Mouse (Mus musculus): ENCODE results near the gene Pitpnm2.
A peak's percentile ranks its signal among the peaks of the same experiment; 100 is the strongest.

The Pitpnm2 gene

DNA sequence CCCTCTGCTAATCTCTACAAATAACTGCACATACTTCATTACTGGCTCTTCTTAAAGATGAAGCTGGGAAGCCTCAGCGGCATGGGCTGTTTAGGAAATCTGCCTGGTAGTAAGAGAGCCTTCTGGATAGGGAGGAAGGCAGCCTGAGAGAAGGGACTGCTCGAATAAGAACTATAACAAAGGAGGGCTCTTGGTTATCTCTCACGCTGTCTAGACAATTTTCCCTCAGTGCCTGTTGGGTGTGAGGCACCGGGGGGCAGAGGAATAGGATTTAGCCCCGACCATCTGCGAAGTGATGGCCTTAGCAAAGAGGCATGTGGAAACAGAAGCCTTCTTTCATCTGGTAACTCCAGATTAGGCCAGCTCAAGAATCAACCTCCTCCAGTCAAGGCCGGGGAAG, 2.3 kb downstream of the Pitpnm2 start:
- DNase-seq = no peak

DNA sequence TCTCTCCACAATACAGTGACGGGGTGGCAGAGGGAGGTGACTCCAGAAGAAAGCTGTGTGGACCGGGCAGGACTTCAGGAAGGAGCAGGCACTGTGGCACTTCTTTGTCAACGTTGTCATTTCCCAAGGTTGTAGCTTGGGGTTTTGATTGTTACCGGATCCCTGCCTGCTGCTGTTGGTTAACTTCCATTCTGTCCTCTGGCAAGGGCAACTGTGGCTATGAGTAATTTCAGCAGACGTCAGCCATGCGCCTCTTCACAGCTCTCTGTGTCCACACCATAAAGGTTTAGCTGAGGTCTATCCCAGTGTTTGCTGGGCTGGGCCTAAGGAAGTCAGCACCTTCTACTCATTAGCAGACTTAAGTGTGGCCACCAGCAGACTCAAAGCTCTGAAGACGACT, 4.7 kb downstream of the Pitpnm2 start:
- DNase-seq = no peak

DNA sequence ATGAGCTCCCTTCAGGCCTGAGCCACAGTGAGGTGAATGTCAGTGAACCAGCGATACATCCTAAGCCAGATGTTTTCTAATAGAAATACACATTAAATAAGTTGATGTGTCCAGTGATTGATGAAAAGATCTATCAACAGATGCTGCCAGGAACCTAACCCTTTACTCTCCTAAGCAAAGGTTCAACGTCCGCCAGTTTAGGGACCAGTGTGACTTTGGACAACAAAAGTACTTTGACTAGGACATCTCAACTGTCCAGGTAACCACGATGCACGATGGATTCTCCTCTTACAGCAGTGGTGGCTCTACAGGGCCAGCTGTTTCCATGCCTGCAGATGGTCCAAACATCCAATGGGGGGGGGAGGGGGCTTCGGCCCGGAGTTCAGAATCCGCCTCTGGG, 5.1 kb downstream of the Pitpnm2 start:
- DNase-seq = no peak

DNA sequence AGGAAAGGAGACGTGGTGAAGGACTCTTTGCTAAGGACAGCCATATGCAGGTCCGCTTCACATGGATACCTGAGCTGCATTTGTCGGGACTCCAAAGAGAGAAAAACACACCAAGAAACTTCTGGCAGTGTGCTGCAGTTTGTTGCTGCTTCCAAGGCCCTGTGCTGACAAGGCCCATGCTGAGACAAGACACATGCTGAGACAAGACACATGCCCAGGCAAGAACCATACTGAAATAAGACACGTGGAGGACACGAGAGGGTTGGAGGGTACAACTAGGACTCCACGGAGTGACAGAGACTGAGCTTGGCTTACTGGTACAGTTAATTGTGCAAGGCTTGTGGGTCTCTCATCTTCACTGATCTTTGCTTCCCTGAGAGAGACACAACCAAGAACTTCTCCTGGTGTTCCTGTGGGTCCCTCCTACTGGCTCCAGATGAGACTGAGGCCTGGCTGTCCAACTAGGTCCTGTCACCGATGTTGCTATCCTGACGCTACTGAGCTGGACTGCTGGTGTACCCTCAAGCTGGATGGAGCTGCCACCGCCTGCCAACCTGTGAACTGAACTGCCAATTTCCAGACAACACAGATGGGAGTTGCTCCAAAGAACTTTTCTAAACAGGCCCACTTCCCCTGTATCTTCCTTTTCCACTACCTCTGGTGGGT, 6.2 kb downstream of the Pitpnm2 start:
- no peak for DNase-seq

DNA sequence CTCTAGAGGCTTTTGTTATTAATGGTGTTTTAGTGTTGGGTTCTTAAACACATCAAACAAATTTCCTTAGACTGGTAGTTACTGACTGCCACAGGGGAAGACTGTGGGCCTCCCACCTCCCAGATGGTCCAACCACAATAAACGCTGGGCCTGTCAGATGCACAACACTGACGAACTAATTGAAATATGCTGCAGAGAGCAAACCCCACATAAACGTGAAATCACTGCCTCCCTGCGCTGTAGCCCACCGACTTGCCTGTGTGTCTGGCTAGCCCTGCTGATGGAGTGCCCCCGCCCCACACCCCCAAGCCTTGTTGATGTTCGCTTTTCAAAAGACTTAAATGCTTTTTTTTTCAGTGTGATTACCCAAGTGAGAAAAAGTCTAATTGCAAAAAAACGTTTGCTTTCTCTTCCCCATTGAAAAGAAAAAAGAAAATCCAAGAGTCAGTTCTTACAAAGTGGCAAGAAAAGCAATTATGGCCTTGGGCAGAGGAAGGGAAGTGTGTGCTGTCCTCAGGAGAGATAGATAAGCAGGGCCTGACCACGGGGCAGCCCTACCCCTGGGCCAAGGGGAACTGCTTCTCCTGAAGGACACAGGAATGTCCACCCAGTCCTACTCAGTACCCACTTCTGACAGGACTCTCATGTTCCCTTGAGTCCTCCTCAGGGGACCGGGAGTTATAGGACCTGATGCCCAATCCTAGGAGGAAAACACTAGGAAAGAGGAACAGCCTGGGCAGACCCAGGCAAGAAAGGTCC, 7.7 kb downstream of the Pitpnm2 start:
- no peak for DNase-seq

DNA sequence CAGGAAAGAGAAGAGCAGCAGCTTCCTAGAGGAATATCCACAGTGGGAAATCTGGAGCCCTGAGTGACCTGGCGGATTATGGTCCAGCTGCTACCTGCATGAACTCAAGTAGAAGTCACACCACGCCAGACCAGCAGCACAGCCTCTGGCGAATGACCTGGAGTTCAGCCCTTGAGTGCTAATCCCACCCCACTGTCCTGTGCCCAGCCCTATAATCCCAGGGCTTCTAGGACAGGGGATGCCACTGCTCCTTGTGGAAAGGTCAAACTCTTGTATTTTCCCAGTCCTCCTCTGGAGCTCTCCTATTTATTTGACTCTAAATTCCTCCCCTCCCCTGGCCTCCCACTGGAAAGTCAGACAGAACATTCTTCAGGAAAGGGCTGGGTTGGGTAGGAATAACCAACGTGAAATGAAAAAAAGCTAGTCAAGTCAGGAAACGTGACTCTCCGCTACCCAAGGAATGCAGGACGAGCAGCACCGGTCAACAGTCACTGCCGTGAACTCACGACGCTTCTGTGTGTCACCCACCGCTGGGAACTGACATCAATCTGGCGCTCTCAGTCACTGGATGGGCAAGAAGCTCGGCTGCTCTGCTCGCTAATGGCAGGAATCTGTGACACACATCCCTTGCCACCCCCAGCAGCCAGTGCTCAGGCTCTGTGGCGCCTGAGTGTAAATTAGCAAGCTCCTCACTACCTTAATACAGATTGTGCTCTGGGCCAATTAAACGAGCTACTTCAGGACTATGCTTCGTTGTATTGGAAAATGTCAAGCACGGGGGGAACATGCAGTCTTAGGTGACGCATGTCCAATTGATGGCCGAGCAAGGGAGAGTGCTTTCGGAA, 8.5 kb downstream of the Pitpnm2 start:
- DNase-seq = peak; percentile 58

DNA sequence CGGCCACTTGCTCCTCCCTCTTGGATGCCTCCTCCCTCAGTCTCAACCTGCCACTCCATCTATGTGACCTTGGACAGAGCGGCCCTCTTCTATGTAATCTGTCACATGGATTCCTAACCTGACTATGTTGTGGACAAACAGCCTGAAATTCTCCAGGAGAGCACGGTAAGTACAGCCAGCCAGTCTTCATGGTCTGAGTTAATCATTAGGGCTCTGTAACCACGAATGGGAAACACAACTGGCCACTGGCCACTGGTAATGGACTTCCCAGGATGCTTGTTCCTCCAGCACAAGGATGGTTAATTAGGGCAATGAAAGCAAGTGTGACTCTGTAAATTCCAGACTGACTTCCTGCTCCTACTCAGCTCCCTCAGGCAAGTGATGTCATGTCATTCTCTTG, 13.4 kb downstream of the Pitpnm2 start:
- DNase-seq = peak; percentile 96

DNA sequence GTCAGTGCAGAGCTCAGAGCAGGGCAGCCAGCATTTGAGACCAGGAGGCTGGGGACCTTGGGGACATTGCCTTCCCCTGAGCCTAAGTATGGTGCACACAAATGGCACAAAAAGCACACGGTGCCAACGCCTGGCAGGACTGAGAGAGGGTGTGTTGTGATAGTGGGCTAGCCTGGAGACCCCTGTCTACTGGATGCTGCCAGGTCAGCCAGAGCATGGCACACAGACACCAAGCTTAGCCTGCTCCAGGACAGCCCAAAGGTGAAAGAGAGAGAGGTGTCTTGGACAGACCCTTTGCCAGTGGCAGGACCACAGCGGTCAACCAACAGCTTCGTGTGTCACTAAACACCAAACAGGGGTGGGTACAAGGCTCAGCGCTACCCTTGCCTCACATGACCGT, 14.8 kb downstream of the Pitpnm2 start:
- DNase-seq = no peak

DNA sequence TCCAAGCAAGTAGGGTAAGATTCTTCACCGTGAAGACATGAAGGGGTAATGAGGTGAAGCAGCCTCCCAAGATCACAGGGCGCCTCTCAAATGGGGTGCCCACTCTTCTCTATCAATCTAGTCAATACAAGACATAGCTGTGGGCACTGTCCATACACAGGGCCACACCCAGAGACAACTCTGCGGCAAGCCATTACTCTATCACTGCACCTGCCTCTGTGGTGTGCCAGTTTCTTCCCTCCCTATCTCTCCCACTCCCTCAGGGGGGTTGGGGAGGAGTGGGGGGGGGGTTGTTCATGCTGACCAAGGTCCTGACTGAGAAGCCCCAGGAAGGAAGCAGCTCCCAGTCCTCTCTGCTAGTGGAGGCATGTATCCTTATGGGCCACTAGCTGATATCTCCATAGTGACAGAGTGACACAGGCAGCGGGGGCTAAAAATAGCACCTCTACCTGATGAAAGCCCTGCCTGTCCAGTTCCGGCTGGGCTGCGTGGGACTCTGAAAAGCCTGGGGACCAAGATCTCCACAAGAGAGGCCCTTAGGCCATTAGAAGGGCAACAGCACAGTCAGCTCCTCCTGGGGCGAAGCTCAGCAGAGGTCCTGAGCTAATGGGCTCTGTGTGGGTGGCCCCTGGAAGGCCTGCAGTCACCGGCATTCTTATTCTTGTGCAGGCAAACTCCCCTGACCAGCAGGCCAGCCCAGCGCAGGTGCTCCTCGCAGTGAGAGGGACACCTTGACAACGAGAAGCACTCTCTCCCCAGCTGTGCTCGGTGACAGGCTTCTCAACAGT, 15.5 kb downstream of the Pitpnm2 start:
- DNase-seq = no peak

DNA sequence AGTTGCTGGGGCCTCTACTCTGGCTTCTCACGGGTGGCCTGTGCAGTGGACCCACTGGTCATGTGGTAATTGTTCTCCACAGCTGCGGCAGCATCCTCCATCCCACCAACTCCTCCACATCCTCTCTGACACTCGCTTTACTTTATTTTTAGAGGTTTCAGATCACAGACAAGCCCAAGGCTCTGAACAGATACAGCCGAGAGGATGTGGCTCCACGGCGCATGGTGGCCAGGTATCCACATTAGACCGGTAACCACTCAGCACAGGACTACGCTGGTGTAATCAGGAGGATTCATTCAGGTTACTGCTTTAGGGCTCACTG, 16.5 kb downstream of the Pitpnm2 start:
- DNase-seq = no peak

DNA sequence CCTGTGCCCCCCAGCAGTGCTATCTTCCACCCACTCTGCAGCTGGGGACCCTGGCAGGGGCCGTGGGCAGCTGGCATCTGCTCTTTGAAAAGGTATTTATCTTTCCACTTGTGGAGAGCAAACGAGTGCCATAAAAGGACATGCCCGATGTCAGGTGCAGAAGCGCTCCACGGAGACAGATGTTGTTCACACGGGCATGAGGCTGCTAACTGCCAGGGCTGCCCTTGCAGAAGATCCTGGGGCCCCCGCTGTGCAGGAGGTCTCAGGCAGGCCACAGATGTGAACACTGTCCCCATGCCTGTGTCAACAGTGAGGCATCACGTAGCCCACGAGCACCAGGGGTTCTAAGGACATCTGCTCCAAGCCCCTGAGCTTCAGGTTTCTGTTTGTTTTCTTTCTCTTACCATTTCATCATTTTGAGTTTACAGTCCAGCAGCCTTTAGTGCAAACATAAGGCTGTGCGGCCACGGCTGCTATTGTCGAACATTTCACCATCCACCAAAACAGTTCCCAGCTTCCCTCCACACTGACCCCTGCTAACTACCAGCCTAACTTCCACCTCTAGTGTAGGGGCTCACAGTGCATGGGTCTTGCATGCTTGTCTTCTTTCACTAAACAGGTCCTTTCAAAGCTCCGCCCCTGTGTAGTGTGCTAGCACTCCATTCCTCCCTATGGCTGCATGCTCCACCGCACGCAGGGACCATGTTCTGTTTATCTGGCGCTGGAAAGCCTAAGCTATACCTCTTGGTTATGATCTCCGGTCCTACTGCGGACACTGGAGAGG, 17.0 kb downstream of the Pitpnm2 start:
- no peak for DNase-seq

DNA sequence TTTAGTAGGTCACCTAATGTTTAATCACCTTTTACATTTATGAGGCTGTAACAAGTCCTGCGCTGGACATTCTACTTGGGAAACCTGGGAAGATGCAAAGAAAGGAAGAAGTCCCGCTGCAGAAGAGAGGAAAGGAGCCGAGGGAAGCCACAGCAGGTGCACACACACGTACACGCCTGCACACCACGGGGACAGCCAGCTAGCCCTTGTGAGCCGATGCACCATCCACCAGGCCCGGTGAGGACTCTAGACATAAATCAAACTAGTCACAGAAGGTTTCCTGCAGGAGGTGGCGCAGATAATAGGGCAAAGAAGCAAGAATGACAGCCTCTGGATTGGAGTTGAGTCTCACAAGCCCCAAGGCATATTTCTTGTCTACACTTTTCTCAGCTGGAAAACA, 19.1 kb downstream of the Pitpnm2 start:
- DNase-seq = no peak

DNA sequence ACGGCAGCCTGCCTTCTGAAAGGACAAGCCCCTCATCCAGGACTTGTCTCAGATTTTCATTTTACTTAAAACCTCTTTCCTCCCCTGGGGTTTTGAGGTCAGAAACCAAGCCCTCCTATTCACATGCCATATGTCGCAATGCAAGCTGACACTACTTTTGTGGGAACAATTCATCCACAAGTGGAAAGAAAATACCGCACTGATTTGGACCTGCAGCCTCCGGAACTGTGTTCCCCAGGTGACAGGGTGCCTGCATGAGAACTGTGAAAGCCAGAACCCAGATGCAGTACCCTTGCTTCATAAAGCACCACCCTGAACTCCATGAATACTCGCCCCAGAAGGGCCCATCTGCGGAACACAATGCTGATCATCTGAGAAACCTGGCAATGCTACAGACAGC, 22.4 kb downstream of the Pitpnm2 start:
- DNase-seq = no peak

DNA sequence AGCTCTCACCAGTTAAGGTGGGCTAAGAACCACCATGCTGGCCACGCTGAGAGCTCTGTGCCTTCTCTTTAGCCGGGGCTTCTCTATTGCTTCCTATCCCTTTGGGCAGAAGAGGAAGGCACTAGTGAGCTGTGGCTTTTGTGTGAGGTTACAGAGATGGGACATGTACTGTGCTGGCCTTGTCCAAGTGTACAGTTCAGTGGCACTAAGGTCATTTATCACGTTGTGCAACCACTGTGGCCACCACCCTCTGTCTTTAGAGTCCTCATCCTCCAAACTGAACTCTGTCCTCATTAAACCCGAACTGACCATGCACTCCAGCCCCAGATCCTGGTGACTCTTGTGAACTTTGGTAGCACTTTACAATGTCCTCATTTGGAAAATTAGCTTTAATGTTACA, 23.1 kb downstream of the Pitpnm2 start:
- DNase-seq = peak; percentile 90

DNA sequence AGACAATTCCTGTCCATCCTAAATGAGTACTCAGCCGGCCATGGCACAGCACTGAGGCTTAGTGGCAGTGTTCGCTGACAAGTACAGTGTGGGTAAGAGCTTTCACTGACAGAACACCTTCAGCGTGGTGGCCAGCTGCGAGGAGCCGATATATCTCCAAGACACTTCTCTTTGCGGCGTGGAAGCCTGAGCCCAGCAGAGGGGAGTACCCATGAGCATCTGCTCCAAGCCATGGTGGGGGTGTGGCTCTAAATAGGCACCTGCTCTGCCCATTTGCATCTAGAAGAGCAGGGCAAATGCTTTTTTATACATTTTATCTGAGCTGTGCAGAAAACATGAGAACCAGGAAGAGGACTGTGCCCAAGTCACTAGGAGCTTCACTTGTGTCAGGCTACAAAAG, 23.7 kb downstream of the Pitpnm2 start:
- DNase-seq = no peak

DNA sequence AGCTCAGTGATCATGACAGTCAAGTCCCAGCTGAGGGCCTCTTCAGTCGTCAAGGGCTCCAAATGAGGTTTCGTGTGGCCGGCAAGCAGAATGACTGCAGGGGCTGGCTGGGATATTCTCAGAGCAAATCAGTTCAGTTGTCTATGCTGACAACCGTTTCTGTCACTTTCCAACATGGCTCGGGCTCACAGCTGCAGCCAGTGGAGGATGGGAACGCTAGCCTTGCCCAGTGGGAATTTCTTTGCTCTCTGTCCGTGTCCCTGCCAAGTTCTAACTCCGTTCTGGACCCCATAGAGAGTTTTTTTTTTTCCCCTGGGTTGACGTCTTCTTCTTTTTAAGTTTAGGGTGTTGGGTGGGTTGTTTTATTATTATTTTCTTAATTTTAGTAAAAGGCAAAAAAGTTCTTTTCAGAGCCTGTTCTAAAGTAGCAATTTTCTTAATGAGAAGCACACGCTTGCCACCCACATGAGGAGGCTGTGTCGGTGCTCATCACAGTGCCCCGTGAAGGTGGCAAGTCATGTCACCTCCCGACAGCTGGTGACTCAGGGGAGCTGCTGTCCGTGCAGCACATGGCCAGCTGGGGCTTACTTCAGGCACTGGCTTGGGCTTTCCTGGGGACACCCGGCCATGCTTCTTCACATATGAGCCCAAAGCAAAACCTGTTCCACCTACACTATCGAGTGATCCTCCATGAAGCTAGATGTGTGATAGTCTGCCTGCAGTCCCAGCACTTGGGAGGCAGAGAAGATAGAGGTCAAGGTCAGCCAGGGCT, 25.1 kb downstream of the Pitpnm2 start:
- DNase-seq = no peak

DNA sequence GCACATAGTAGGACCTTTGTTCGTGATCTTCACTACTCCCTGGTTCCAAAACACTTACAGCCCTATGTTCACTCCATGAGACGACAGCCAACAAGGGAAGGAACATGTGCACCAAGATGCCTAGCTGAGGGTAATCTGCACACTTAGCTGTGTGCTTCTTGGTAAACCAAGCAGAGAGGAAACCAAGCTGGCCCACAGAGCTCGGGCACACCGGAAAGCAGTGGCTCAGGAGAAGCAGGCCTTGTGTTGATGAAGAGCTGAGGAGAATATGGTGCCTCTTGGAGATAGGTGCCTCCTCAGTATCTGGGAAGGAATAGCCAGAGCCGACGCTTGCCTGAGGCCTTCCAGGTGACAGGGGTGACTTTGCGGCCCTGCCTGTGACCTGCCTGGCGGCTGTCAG, 26.0 kb downstream of the Pitpnm2 start:
- DNase-seq = no peak

DNA sequence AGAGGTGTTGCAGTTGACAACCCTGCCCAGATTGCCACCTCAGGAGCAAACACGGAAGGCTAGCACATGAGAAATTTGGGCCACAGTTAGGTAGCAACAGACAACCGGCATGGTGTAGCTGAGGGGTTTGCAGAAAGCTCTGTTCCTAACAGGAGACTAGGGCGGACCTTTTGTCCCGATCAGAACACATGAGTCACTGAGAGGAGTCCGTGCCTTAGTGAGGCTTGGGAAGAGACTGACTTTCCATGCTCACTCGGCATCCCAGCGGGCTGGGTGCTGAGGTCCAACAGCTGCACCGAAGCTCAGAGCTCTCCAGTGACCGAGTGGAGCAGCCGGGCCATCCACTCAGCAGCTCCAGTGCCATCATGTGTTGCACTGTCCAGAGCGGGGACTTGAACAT, 26.9 kb downstream of the Pitpnm2 start:
- DNase-seq = no peak

DNA sequence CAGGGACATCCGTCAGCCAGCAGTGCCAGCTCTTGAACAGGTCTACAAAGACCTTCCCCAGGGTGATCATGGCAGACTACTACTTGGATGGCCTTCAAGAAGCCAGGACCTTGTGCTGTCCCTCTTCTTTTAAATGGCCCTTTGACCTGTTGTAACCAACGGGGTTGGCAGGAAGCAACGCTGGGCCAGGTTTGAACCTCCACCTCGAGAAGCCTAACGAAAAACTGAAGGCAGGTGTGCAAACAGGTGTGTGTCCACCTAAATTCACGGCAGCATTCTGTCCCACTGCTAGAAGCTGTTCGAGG, 27.9 kb downstream of the Pitpnm2 start:
- no peak for DNase-seq

DNA sequence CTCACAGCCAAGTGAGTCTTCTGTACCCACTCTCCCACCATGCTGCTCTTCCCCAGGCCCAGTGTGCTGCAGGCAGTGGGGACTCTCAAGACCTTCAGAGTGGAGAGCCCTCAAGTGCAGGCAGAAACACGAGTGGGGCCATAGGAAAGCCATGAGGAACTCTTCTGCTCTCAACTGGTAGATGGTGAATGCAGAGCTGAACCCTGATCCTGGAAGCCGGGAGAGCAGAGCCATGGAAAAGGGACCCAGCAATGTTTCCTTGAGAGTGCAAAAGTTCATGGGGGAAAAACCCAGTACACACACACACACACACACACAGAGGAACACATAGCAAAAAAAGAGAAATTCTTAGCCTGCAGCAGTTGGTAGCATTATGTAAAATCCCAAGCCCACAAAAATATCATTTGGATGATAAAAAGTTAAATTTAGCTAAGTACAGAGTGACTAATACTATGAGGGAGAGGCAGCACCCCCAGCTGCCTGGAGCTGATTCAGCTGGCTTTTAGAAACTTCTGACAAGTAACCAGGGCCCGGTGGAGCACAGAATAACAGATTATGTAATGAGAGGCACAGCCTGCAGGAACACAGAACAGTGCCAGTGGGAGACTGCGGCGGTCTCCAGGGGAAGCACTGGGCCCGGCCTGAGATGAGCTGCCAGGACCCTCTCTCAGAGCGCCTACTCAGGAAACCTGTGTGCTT, 28.4 kb downstream of the Pitpnm2 start:
- peak; percentile 95 for DNase-seq

DNA sequence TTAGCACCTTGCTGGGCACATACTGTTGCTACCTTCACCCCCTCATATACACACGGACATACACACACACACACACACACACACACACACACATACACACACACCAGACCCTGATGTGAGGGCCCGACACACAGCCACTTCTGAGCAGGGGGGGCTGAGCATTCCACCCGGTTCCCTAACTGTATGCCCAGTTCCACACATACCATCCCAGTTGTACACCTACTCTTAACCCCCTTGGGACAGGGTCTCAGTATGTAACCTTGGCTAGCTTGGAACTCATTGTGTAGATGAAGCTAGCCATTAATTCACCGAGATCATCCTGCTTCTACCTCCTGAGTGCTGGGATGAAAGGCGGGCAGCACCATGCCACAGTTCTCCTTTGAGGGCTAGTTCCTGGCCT, 29.0 kb downstream of the Pitpnm2 start:
- DNase-seq = no peak
